Mouse (Mus musculus) midbrain, embryonic 14.5 days (tissue): Measurements from ENCODE around the gene Mst1r. TPM values are rescaled to one million over a fixed set of nuclear protein-coding genes. Genes with fewer than 3 reads are reported as not detected.

Source experiments
- ATAC-seq: fragments of 200-750 bp; cut with Nextera tagmentation; 2 replicates; pipeline ENCODE4 v1.8.0; 2017; ENCODE audit warnings: moderate number of reproducible peaks, moderate library complexity; ENCODE audit not compliant: low FRiP score, low TSS enrichment
- DNase-seq: peaks from one replicate; pipeline ENCODE4 v3.0.0-alpha.2; 2015
- H3K27ac ChIP-seq: fragments of 300-500 bp; sonication (generic); replicated peaks from 2 replicates; pipeline ENCODE4 v1.5.1; 2014; ENCODE audit warnings: mild to moderate bottlenecking, low read depth, low read length, moderate library complexity
- H3K27me3 ChIP-seq: fragments of 300-500 bp; sonication (generic); 2 replicates; pipeline ENCODE4 v1.6.1; 2014; ENCODE audit warnings: low read length, control low read depth, mixed read lengths; ENCODE audit not compliant: control insufficient read depth, insufficient read depth
- H3K36me3 ChIP-seq: fragments of 300-500 bp; sonication (generic); 2 replicates; pipeline ENCODE4 v1.6.1; 2014; ENCODE audit warnings: low read length, control low read depth; ENCODE audit not compliant: control insufficient read depth, insufficient read depth
- H3K4me1 ChIP-seq: fragments of 300-500 bp; sonication (generic); 2 replicates; pipeline ENCODE4 v1.6.1; 2014; ENCODE audit warnings: mild to moderate bottlenecking, antibody characterized with exemption, low read length, control low read depth; ENCODE audit not compliant: control insufficient read depth, insufficient read depth
- H3K4me2 ChIP-seq: fragments of 300-500 bp; sonication (generic); 2 replicates; pipeline ENCODE4 v1.6.1; 2014; ENCODE audit warnings: mild to moderate bottlenecking, low read length, moderate library complexity
- H3K4me3 ChIP-seq: fragments of 300-500 bp; sonication (generic); replicated peaks from 2 replicates; pipeline ENCODE4 v1.5.1; 2014; ENCODE audit warnings: low read depth, low read length
- H3K9ac ChIP-seq: fragments of 300-500 bp; sonication (generic); replicated peaks from 2 replicates; pipeline ENCODE4 v1.6.1; 2014; ENCODE audit warnings: mild to moderate bottlenecking, low read length, moderate library complexity
- H3K9me3 ChIP-seq: fragments of 300-500 bp; sonication (generic); 2 replicates; pipeline ENCODE4 v1.6.1; 2016; ENCODE audit warnings: low read length, control low read depth, mixed read lengths; ENCODE audit not compliant: control insufficient read depth
- WGBS: fragments of 180-500 bp; shearing (Covaris S2); extraction: QIAGEN DNeasy Blood & Tissue Kit; methylation state at CpG from one replicate; pipeline ENCODE4 v1.1.7; 2014; 5-methylcytosine and 5-hydroxymethylcytosine counted together
- polyA plus RNA-seq: library from polyadenylated mRNA; unstranded; fragments of >200 nt; fragmentation: Nextera tagmentation; extraction: Ambion mirVana; gene quantifications from 2 replicates; pipeline ENCODE4 v1.2.1, GENCODE M21; 2014

Mst1r gene
- polyA plus RNA-seq, 1 experiment from 2014 or later: 0.58 TPM

DNA sequence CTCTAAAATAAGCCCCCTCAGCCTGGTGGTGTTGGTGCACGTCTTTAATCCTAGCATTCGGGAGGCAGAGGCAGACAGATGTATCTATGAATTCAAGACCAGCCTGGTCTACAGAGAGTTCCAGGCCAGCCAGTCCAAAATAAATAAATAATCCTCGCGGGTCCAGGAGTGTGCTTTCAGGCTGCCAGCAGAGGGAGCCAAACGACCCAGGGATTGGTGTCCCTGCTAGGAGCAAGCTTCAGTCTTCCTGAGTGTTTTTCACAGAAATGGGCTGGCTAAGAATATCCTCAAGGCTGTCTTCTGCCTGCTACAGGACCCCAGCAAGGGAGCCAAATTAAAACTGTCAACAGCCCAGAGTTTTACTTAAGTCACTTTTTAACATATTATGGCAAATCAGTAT, 57.0 kb downstream of the Mst1r start:
- ATAC-seq (no peak), DNase-seq (peak; percentile 91)
- Histone ChIP-seq H3K4me1 (peaks cover 10% of the 10 kb centered on the region), H3K36me3 (peaks cover 7% of the 10 kb centered on the region), H3K9me3 (no peaks in the 10 kb centered on the region), H3K4me3 (no peak overlapping the region), H3K27ac (no peak overlapping the region), H3K27me3 (no peaks in the 10 kb centered on the region), H3K9ac (no peak overlapping the region), H3K4me2 (no peak overlapping the region)
- 25% methylated on average over 5 of the region's 5 CpGs for WGBS

DNA sequence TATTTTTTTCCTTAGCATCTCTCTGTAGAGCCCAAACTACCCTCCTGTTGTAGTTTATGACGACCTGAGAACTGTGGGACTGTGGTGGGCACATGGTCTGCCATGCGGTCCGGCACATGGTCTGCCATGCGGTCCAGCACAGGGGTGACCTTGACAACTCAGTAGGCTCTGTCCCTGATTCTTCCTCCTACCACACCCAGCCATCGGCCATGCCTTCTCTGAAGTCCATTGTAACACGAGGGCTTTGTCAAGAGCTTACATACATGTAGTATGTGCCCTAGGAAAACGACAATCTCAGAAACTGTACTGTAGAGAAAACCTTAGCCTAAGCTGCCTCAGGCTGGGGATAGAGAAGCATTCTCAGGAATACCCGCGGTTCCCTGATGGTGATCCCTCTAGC, 58.0 kb downstream of the Mst1r start:
- ATAC-seq: no peak
- DNase-seq: no peak
- Histone ChIP-seq H3K27ac (no peak overlapping the region), H3K9ac (no peak overlapping the region), H3K4me2 (no peak overlapping the region), H3K36me3 (peaks cover under 1% of the 10 kb centered on the region), H3K4me3 (no peak overlapping the region), H3K4me1 (peaks cover 10% of the 10 kb centered on the region), H3K27me3 (no peaks in the 10 kb centered on the region), H3K9me3 (no peaks in the 10 kb centered on the region)
- WGBS: 94% methylated on average over 9 of the region's 9 CpGs

DNA sequence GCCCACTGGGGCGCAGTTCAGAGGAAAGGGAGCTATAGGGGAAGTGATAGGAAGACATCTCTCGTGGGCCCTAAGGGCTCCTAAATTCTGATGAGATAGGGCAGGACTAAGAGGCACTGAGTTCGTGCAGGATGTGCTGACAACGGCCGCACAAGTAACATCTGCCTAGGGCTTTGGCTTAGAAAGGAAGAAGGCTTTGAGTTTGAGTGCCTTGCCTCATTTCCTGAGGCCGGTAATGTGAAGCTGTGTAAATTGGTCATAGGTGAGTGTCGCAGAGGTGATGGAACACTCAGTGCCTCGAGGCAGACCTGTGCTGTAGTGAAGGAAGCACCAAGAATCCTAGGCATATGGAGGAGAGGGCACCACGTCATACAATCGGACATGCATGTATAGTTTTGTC, 60.0 kb downstream of the Mst1r start:
- 93% methylated on average over 10 of the region's 10 CpGs for WGBS
- Histone ChIP-seq H3K4me1 (peaks cover 1% of the 10 kb centered on the region), H3K27me3 (no peaks in the 10 kb centered on the region), H3K9me3 (no peaks in the 10 kb centered on the region), H3K36me3 (peaks cover 3% of the 10 kb centered on the region; the same call in 1 of the 2 replicates), H3K9ac (no peak overlapping the region), H3K4me2 (no peak overlapping the region), H3K27ac (no peak overlapping the region), H3K4me3 (no peak overlapping the region)
- no peak for DNase-seq
- ATAC-seq: no peak

DNA sequence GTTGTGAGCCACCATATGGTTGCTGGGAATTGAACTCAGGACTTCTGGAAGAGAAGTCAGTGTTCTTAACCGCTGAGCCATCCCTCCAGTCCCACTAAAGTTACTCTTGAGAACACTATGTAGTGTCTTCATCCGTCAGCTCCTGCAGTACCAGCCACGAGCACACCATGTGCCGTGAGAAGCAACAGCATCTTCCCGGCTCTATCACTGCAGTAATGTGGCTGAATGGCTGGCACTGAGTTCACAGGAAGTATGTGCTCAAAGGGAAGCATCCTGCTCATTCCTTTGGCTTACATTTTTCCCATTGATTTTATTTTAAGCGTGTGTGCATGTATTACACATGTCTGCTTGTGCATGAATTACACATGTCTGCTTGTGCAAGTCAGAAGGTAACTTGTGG, 60.8 kb downstream of the Mst1r start:
- Histone ChIP-seq H3K9ac (no peak overlapping the region), H3K4me3 (no peak overlapping the region), H3K9me3 (no peaks in the 10 kb centered on the region), H3K27ac (no peak overlapping the region), H3K27me3 (no peaks in the 10 kb centered on the region), H3K36me3 (peaks cover 3% of the 10 kb centered on the region; the same call in 1 of the 2 replicates), H3K4me2 (no peak overlapping the region), H3K4me1 (no peaks in the 10 kb centered on the region)
- WGBS: 89% methylated on average over 6 of the region's 6 CpGs
- no peak for DNase-seq
- ATAC-seq: no peak

DNA sequence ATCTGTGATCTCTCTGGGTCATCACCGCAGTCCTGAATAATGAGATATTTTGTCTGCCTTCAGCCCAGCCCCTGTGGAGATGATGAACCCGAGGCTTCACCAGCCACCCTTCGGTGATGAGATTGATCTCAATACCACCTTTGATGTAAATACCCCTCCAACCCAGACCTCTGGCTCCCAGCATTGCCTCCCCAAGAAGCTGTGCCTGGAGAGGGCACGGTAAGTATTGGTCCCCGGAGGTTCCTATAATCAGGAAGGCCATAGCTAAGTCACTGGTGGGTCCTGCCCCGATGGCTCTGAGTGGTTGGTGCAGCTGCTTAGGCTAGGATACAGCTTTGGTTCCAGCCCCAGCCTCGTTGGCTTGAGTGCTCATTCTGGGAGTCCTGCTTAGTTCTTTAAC, 61.9 kb downstream of the Mst1r start:
- peaks cover 3% of the 10 kb centered on the region; the same call in 1 of the 2 replicates for H3K36me3 ChIP-seq
- DNase-seq (no peak), ATAC-seq (no peak)
- no peaks in the 10 kb centered on the region for H3K27me3 ChIP-seq
- no peaks in the 10 kb centered on the region for H3K4me1 ChIP-seq
- H3K4me2 ChIP-seq: no peak overlapping the region
- no peak overlapping the region for H3K4me3 ChIP-seq
- H3K9ac ChIP-seq: no peak overlapping the region
- H3K27ac ChIP-seq: no peak overlapping the region
- WGBS: 93% methylated on average over 7 of the region's 7 CpGs
- no peaks in the 10 kb centered on the region for H3K9me3 ChIP-seq

Other genes with a start within 250 kb of the Mst1r start
- 20.4 and 31.9 TPM in 2 replicates for gene Slc38a3, start 237.3 kb upstream of the Mst1r start, polyA plus RNA-seq
- gene Gnat1, start 227.2 kb upstream of the Mst1r start, polyA plus RNA-seq: 0.97 and 2.0 TPM in 2 replicates
- 34.0 and 37.0 TPM in 2 replicates for gene Sema3f, start 196.4 kb upstream of the Mst1r start, polyA plus RNA-seq
- gene Rbm5, start 135.9 kb upstream of the Mst1r start, polyA plus RNA-seq: 190 and 241 TPM in 2 replicates
- 72.6 and 95.5 TPM in 2 replicates for gene Rbm6, start 33.6 kb upstream of the Mst1r start, polyA plus RNA-seq
- gene Mon1a, start 18.7 kb upstream of the Mst1r start, polyA plus RNA-seq: 21.8 and 25.5 TPM in 2 replicates
- gene Actl11, start 21.6 kb downstream of the Mst1r start, polyA plus RNA-seq: not detected in 2 replicates
- 16.7 and 26.1 TPM in 2 replicates for gene Camkv, start 28.8 kb downstream of the Mst1r start, polyA plus RNA-seq
- 10.3 and 10.4 TPM in 2 replicates for gene Traip, start 43.3 kb downstream of the Mst1r start, polyA plus RNA-seq
- 2.6 and 5.0 TPM in 2 replicates for gene Uba7, start 68.6 kb downstream of the Mst1r start, polyA plus RNA-seq
- 0.47 and 0.49 TPM in 2 replicates for gene Gm20661, start 76.2 kb downstream of the Mst1r start, polyA plus RNA-seq
- gene Inka1, start 79.0 kb downstream of the Mst1r start, polyA plus RNA-seq: 12.1 and 13.3 TPM in 2 replicates
- 1.1 and 1.2 TPM in 2 replicates for gene Cdhr4, start 85.6 kb downstream of the Mst1r start, polyA plus RNA-seq
- gene Gm20662, start 89.5 kb downstream of the Mst1r start, polyA plus RNA-seq: 0.72 TPM in 1 of 2 replicates, not detected in the other
- 61.1 and 64.4 TPM in 2 replicates for gene Ip6k1, start 95.6 kb downstream of the Mst1r start, polyA plus RNA-seq
- gene Gmppb, start 142.4 kb downstream of the Mst1r start, polyA plus RNA-seq: 14.0 and 16.7 TPM in 2 replicates
- 2.4 and 3.5 TPM in 2 replicates for gene Amigo3, start 146.3 kb downstream of the Mst1r start, polyA plus RNA-seq
- gene Mst1, start 173.6 kb downstream of the Mst1r start, polyA plus RNA-seq: not detected in 2 replicates
- 54.8 and 56.2 TPM in 2 replicates for gene Rnf123, start 176.5 kb downstream of the Mst1r start, polyA plus RNA-seq
- gene Apeh, start 187.7 kb downstream of the Mst1r start, polyA plus RNA-seq: 38.0 and 43.8 TPM in 2 replicates